8 mouse cellular contexts compared by ENCODE assay signal in the genomic region with DNA sequence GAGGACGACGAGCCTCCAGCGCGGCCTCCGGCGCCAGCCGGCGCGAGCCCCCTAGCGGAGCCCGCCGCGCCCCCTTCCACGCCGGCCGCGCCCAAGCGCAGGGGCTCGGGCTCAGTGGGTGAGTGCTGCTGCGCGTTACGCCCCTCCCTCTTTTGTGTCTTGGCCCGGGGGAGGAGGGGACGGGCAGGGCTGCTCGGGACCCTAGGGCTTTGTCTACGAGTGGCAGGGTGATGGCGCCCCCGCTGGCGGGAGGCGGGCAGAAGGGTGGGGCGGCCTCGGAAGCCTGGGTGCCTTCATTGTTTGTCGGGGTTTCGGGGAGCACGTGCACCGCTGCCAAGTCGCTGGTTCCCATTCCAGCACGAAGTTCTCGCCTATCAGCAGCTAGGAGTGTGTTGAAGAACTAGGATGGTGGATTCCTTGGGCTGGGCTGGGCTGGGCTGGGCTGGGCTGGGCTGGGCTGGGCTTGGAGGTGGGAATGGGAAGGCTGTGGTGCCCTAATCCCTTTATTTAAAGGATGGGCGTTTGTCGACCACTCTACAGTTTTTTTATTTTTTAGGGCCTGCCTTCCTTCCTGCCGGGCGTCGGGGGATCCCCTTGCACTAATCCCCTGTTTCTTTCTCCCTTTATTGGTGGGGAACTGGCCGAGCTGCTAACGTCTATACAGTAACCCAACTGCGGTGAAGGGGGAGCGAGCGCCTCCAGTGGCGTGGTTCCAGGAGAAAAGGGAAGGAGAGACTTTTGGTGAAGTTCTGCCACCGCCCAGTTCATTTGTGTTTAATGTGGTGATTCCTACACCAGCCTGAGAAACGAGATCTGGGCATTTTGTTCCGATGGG. TPM values are rescaled to one million over a fixed set of nuclear protein-coding genes. Genes with fewer than 3 reads are reported as not detected.
DNase-seq lines count a peak whose midpoint lies in the region; ATAC-seq and TF ChIP-seq lines count a peak whose summit lies in the region.

No protein-coding gene starts in this region.

- peaks cover 21% of the 10 kb centered on the region for H3K36me3 ChIP-seq in ES-Bruce4 (ENCODE audit: control insufficient read depth, insufficient read depth, low read length, poor library complexity, severe bottlenecking)
- H3K36me3 ChIP-seq in forebrain, embryonic 13.5 days (ENCODE audit: poor library complexity, severe bottlenecking) = no peaks in the 10 kb centered on the region
- no peaks in the 10 kb centered on the region for H3K36me3 ChIP-seq in liver, embryonic 16.5 days (ENCODE audit: control insufficient read depth, insufficient read depth)
- H3K36me3 ChIP-seq in neural tube, embryonic 12.5 days = no peaks in the 10 kb centered on the region
- H3K36me3 ChIP-seq in stomach, postnatal 0 days (ENCODE audit: control insufficient read depth, insufficient read depth, low read length) = no peaks in the 10 kb centered on the region

- peak; percentile 91 for ATAC-seq in forebrain, embryonic 13.5 days
- peak; percentile 27 for ATAC-seq in liver, embryonic 16.5 days (ENCODE audit: low read depth)
- peak; percentile 96 for ATAC-seq in neural tube, embryonic 12.5 days (ENCODE audit: low FRiP score, low read depth)
- peak; percentile 75 for ATAC-seq in stomach, postnatal 0 days (ENCODE audit: low FRiP score, low TSS enrichment)

- no peak for TF ChIP-seq POLR2A in ES-Bruce4 (IDR thresholded peaks at IDR 0.05; ENCODE audit: insufficient read depth, low read length)

- no peaks in the 10 kb centered on the region for H3K4me1 ChIP-seq in ES-Bruce4 (ENCODE audit: control insufficient read depth, insufficient read depth, low read length)
- peaks cover 30% of the 10 kb centered on the region for H3K4me1 ChIP-seq in forebrain, embryonic 13.5 days
- H3K4me1 ChIP-seq in liver, embryonic 16.5 days (ENCODE audit: control insufficient read depth, low read depth, low read length) = peaks cover 5% of the 10 kb centered on the region
- peaks cover 10% of the 10 kb centered on the region; the same call in 1 of the 2 replicates for H3K4me1 ChIP-seq in neural tube, embryonic 12.5 days
- no peaks in the 10 kb centered on the region for H3K4me1 ChIP-seq in stomach, postnatal 0 days (replicated peaks; ENCODE audit: control insufficient read depth, insufficient read depth)

- intact Hi-C loops in heart, postnatal 10 days (cut with DNase I) = loop anchor here (5.0 to 10.0 kb wide), 3 partner anchors 89 to 449 kb away; partner anchors contain the start of gene Cfap36

- DNase-seq in c-Kit-positive CD71-positive TER-119-positive erythroid progenitor cells, embryonic 14.5 days (ENCODE audit: low spot score) = peak; percentile 80
- DNase-seq in heart, postnatal 10 days = peak; percentile 92 to 93
- peak; percentile 89 to 92 for DNase-seq in kidney, postnatal 4 days
- peak; percentile 90 for DNase-seq in stomach, postnatal 0 days (ENCODE audit: low spot score)

- TF ChIP-seq CTCF in ES-Bruce4 (IDR thresholded peaks at IDR 0.05; ENCODE audit: low read depth, low read length) = peak; percentile 62
- peak; percentile 78 for TF ChIP-seq CTCF in stomach, postnatal 0 days (IDR thresholded peaks at IDR 0.05; ENCODE audit: low read depth)

- peak overlapping the region; percentile 97 for H3K9ac ChIP-seq in ES-Bruce4 (ENCODE audit: low read depth, poor library complexity, severe bottlenecking)
- H3K9ac ChIP-seq in forebrain, embryonic 13.5 days = peak overlapping the region; percentile 99
- peak overlapping the region; percentile 96 for H3K9ac ChIP-seq in liver, embryonic 16.5 days (ENCODE audit: low read depth, low read length)
- peak overlapping the region; percentile 98 for H3K9ac ChIP-seq in neural tube, embryonic 12.5 days
- H3K9ac ChIP-seq in stomach, postnatal 0 days (ENCODE audit: low read length) = peak overlapping the region; percentile 94

- 0 out of 2 replicates have a peak, but pooled peaks have one; percentile 31 for TF ChIP-seq EP300 in ES-Bruce4 (IDR thresholded peaks at IDR 0.05; ENCODE audit: insufficient read depth, low read depth, low read length)
- TF ChIP-seq EP300 in stomach, postnatal 0 days (optimal IDR thresholded peaks at IDR 0.05) = no peak

- no peaks in the 10 kb centered on the region for H3K27me3 ChIP-seq in ES-Bruce4 (ENCODE audit: control insufficient read depth, insufficient read depth, low read length, poor library complexity, severe bottlenecking)
- no peaks in the 10 kb centered on the region for H3K27me3 ChIP-seq in forebrain, embryonic 13.5 days
- no peaks in the 10 kb centered on the region for H3K27me3 ChIP-seq in liver, embryonic 16.5 days (ENCODE audit: control insufficient read depth, insufficient read depth, low read depth, low read length)
- no peaks in the 10 kb centered on the region for H3K27me3 ChIP-seq in neural tube, embryonic 12.5 days (replicated peaks)
- H3K27me3 ChIP-seq in stomach, postnatal 0 days (ENCODE audit: control insufficient read depth, insufficient read depth, low read length) = no peaks in the 10 kb centered on the region

- H3K4me3 ChIP-seq in ES-Bruce4 (ENCODE audit: low read depth, low read length) = peak overlapping the region; percentile 94
- peak overlapping the region; percentile 92 for H3K4me3 ChIP-seq in forebrain, embryonic 13.5 days
- H3K4me3 ChIP-seq in liver, embryonic 16.5 days (ENCODE audit: low read depth, low read length) = peak overlapping the region; percentile 94
- peak overlapping the region; percentile 98 for H3K4me3 ChIP-seq in neural tube, embryonic 12.5 days
- peak overlapping the region; percentile 99 for H3K4me3 ChIP-seq in stomach, postnatal 0 days (ENCODE audit: low read depth, low read length)

- H3K9me3 ChIP-seq in ES-Bruce4 (replicated peaks; ENCODE audit: control insufficient read depth, insufficient read depth, low read length, poor library complexity, severe bottlenecking) = no peaks in the 10 kb centered on the region
- no peaks in the 10 kb centered on the region for H3K9me3 ChIP-seq in forebrain, embryonic 13.5 days (replicated peaks)
- no peaks in the 10 kb centered on the region for H3K9me3 ChIP-seq in liver, embryonic 16.5 days (replicated peaks; ENCODE audit: control insufficient read depth, low read length)
- H3K9me3 ChIP-seq in neural tube, embryonic 12.5 days = no peaks in the 10 kb centered on the region
- H3K9me3 ChIP-seq in stomach, postnatal 0 days (ENCODE audit: control insufficient read depth, low read length) = no peaks in the 10 kb centered on the region

- 0% methylated on average over 41 of the region's 53 CpGs for WGBS in forebrain, embryonic 13.5 days
- under 1% methylated on average over 53 of the region's 53 CpGs for WGBS in liver, embryonic 16.5 days (ENCODE audit: insufficient replicate concordance)
- WGBS in neural tube, embryonic 12.5 days = under 1% methylated on average over 53 of the region's 53 CpGs
- WGBS in stomach, postnatal 0 days = under 1% methylated on average over 44 of the region's 53 CpGs

- H3K27ac ChIP-seq in ES-Bruce4 (ENCODE audit: insufficient read depth, low read length) = peak overlapping the region; percentile 81
- H3K27ac ChIP-seq in forebrain, embryonic 13.5 days = peak overlapping the region; percentile 99
- H3K27ac ChIP-seq in liver, embryonic 16.5 days (ENCODE audit: low read length) = peak overlapping the region; percentile 98
- peak overlapping the region; percentile 96 for H3K27ac ChIP-seq in neural tube, embryonic 12.5 days
- H3K27ac ChIP-seq in stomach, postnatal 0 days (replicated peaks) = peak overlapping the region; percentile 99

- H3K4me2 ChIP-seq in forebrain, embryonic 13.5 days = peak overlapping the region; percentile 70
- peak overlapping the region; percentile 96 for H3K4me2 ChIP-seq in liver, embryonic 16.5 days (ENCODE audit: low read depth, low read length)
- H3K4me2 ChIP-seq in neural tube, embryonic 12.5 days (replicated peaks) = peak overlapping the region; percentile 64
- peak overlapping the region; percentile 34 for H3K4me2 ChIP-seq in stomach, postnatal 0 days (replicated peaks; ENCODE audit: low read depth)

RNA-seq across cellular contexts. Expression of gene Rtn4, which starts 1.0 kb away (rescaled TPM):
- 384 and 410 TPM in 2 replicates for polyA plus RNA-seq in ES-Bruce4 (2011; ENCODE audit: insufficient read depth, insufficient read length, low read depth, missing spikeins)
- polyA plus RNA-seq in forebrain, embryonic 13.5 days (2015; fragmentation: Nextera tagmentation; extraction: Ambion mirVana) = 102 TPM in 2 replicates
- 100 to 1,000 TPM; 186 to 197 TPM for total RNA-seq in heart, postnatal 10 days (2021)
- 9.8 and 11.4 TPM in 2 replicates for polyA plus RNA-seq in liver, embryonic 16.5 days (2015; fragmentation: Nextera tagmentation; extraction: Ambion mirVana)
- 109 and 120 TPM in 2 replicates for polyA plus RNA-seq in neural tube, embryonic 12.5 days (2016; fragmentation: Nextera tagmentation; extraction: Ambion mirVana)
- polyA plus RNA-seq in stomach, postnatal 0 days (2015; fragmentation: Nextera tagmentation; extraction: Ambion mirVana) = 56.1 and 68.3 TPM in 2 replicates

Comparison
In these comparisons a context has a peak if more than half of its experiments do, and no peak if none do; other contexts are left out.
1. Peak in every context shown above with its lines: DNase-seq, ATAC-seq, H3K4me3 ChIP-seq and H3K27ac ChIP-seq.
2. ATAC-seq: peak in every context shown above with its lines; median percentile 96 in neural tube, embryonic 12.5 days; 91 in forebrain, embryonic 13.5 days; 75 in stomach, postnatal 0 days; 27 in liver, embryonic 16.5 days.
3. H3K4me2 ChIP-seq: peak in every context shown above with its lines; median percentile 96 in liver, embryonic 16.5 days; 70 in forebrain, embryonic 13.5 days; 64 in neural tube, embryonic 12.5 days; 34 in stomach, postnatal 0 days.